Mouse (Mus musculus) liver, embryonic 13.5 days (tissue): ENCODE measurements around the gene Ablim2. TPM values are rescaled to one million over a fixed set of nuclear protein-coding genes. Genes with fewer than 3 reads are reported as not detected.

Source experiments
- ATAC-seq: fragments of 200-750 bp; cut with Nextera tagmentation; 2 replicates; pipeline ENCODE4 v1.8.0; 2017; ENCODE audit warnings: low read depth, mild to moderate bottlenecking, moderate number of reproducible peaks, moderate library complexity
- DNase-seq: peaks from one replicate; pipeline ENCODE4 v3.0.0; 2022
- H3K27ac ChIP-seq: fragments of 300-500 bp; sonication (generic); 2 replicates; pipeline ENCODE4 v1.5.1; 2015; ENCODE audit warnings: moderate library complexity, mild to moderate bottlenecking, inconsistent platforms
- H3K27me3 ChIP-seq: fragments of 300-500 bp; sonication (generic); 2 replicates; pipeline ENCODE4 v1.6.1; 2015; ENCODE audit warnings: mild to moderate bottlenecking, inconsistent platforms
- H3K36me3 ChIP-seq: fragments of 300-500 bp; sonication (generic); 2 replicates; pipeline ENCODE4 v1.6.1; 2015; ENCODE audit warnings: mild to moderate bottlenecking, inconsistent platforms
- H3K4me1 ChIP-seq: fragments of 300-500 bp; sonication (generic); replicated peaks from 2 replicates; pipeline ENCODE4 v1.6.1; 2015; ENCODE audit warnings: inconsistent platforms
- H3K4me2 ChIP-seq: fragments of 300-500 bp; sonication (generic); 2 replicates; pipeline ENCODE4 v1.6.1; 2015; ENCODE audit warnings: inconsistent platforms, mild to moderate bottlenecking, moderate library complexity
- H3K4me3 ChIP-seq: fragments of 300-500 bp; sonication (generic); replicated peaks from 2 replicates; pipeline ENCODE4 v1.5.1; 2015; ENCODE audit warnings: mild to moderate bottlenecking, inconsistent platforms
- H3K9ac ChIP-seq: fragments of 300-500 bp; sonication (generic); 2 replicates; pipeline ENCODE4 v1.6.1; 2015; ENCODE audit warnings: mild to moderate bottlenecking, inconsistent platforms
- H3K9me3 ChIP-seq: fragments of 300-500 bp; sonication (generic); replicated peaks from 2 replicates; pipeline ENCODE4 v1.6.1; 2016; ENCODE audit warnings: inconsistent platforms
- WGBS: fragments of 180-500 bp; shearing (Covaris S2); methylation state at CpG from one replicate; pipeline ENCODE4 v1.1.7; 2015; ENCODE audit not compliant: insufficient replicate concordance; 5-methylcytosine and 5-hydroxymethylcytosine counted together
- polyA plus RNA-seq: library from polyadenylated mRNA; unstranded; fragments of >200 nt; fragmentation: Nextera tagmentation; extraction: Ambion mirVana; gene quantifications from 2 replicates; pipeline ENCODE4 v1.2.1, GENCODE M21; 2015

Ablim2 gene
- polyA plus RNA-seq, 1 experiment from 2014 or later: 0.18 TPM

DNA sequence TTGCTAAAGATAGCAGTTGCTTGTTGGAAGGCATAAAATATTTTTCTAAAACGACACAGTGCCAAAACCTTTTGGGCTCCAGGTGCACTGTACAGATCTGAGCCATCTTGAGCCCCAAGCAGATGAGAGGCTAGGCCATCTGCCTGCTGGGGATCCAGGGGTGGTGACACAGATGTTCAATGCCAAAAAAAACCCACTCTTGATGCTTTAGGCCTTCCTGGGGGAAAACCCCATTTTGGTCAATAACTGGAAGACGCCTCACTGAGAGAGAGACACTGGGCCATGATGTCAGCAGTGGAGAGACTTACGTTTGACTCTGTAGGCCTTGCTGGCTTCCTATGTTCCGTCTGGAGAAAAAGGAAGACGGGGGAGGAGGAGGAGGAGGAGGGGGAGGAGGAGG, 59.6 kb downstream of the Ablim2 start:
- no peak overlapping the region for H3K27ac ChIP-seq
- no peaks in the 10 kb centered on the region for H3K36me3 ChIP-seq
- H3K4me2 ChIP-seq: no peak overlapping the region
- no peak for ATAC-seq
- 54% methylated on average over 3 of the region's 5 CpGs for WGBS
- H3K27me3 ChIP-seq: no peaks in the 10 kb centered on the region
- H3K4me1 ChIP-seq: no peaks in the 10 kb centered on the region
- DNase-seq: no peak
- no peaks in the 10 kb centered on the region for H3K9me3 ChIP-seq
- no peak overlapping the region for H3K4me3 ChIP-seq
- H3K9ac ChIP-seq: no peak overlapping the region

DNA sequence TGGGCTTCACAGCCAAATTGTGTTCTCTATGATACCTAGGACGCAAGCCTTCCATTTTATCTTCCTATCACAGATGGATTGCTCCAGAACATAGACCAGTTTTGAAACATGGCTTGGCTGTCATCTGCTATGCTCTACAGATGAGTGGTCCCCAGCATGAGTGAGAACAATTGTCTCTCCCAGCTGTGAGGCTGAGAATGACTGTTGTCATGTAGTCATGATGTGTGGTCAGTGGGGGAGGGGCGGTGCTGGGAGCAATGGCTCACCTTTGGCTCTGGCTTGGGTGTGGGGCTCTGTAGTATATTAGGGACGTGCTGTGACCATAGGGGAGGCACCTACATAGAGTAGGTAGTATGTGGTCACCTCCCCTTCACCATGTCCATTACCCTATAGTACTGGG, 60.2 kb downstream of the Ablim2 start:
- Histone ChIP-seq H3K4me3 (no peak overlapping the region), H3K27me3 (no peaks in the 10 kb centered on the region), H3K4me2 (no peak overlapping the region), H3K4me1 (no peaks in the 10 kb centered on the region), H3K9me3 (no peaks in the 10 kb centered on the region), H3K27ac (no peak overlapping the region), H3K9ac (no peak overlapping the region), H3K36me3 (no peaks in the 10 kb centered on the region)
- DNase-seq: no peak
- WGBS: 58% methylated on average over 3 of the region's 3 CpGs
- no peak for ATAC-seq

DNA sequence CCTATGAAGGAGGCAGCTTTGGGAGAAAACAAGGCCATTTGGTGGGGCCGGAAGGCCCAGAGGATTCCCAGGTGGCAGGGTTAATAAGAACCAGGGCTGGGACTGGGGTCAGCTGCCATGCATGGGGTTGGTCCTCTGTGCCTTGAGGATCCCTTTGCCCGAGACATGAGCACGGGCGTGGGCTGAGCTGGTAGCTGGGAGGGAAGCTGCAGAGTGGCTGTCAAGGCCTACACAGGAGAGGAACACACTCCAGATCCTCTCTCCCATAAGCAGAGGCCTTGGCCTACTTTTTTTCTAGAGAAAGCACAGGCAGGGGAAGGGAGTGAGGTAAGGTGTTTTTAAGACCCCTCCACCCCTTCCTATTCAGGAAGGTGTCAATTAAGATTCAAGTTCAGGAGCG, 65.0 kb downstream of the Ablim2 start:
- DNase-seq: no peak
- Histone ChIP-seq H3K4me3 (no peak overlapping the region), H3K4me1 (no peaks in the 10 kb centered on the region), H3K9me3 (no peaks in the 10 kb centered on the region), H3K27me3 (no peaks in the 10 kb centered on the region), H3K27ac (no peak overlapping the region), H3K36me3 (no peaks in the 10 kb centered on the region), H3K9ac (no peak overlapping the region), H3K4me2 (no peak overlapping the region)
- WGBS: 70% methylated on average over 5 of the region's 5 CpGs
- no peak for ATAC-seq

DNA sequence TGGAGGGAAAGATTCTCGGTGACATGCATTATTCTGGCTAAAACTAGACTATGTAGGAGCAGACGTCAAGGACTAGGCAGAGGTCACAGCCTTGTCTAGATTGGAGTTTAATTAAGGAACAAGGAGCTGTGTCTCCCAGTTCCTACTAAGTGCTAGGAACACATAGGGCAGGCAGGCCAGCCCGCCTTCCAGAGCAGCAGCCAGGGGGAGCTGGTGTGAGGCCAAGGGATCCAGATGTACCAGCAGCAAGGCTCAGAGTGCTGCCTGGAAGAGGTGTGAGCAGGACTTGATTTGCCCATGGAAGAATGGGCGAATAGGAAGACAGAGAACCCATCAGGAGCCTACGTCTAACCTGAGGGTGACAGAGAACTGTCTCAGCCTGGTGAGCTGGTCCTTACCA, 68.8 kb downstream of the Ablim2 start:
- no peak for ATAC-seq
- 55% methylated on average over 5 of the region's 5 CpGs for WGBS
- no peak overlapping the region for H3K4me3 ChIP-seq

DNA sequence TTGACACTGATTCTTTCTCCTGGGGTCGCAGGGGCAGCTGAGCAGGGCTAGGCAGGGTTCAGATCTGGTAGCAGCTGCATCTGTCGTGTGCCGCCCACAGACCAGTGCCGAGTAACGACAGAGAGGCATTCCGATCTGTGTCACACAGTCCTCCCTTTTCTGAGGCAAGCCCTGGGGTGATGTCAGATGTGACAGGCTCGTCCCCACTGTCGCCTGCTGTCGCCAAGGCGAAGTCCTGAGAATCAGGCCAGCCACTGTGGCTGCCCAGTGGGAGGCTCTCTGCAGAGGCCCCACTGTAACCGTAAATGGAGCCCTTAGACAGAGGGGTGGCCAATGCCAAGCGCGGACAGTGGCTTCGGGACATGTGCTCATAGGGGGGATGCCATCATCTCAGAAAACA, 69.4 kb downstream of the Ablim2 start:
- no peaks in the 10 kb centered on the region for H3K27me3 ChIP-seq
- no peaks in the 10 kb centered on the region for H3K4me1 ChIP-seq
- H3K4me2 ChIP-seq: no peak overlapping the region
- H3K27ac ChIP-seq: no peak overlapping the region
- ATAC-seq (no peak), DNase-seq (no peak)
- H3K36me3 ChIP-seq: no peaks in the 10 kb centered on the region
- H3K9ac ChIP-seq: no peak overlapping the region
- no peak overlapping the region for H3K4me3 ChIP-seq
- no peaks in the 10 kb centered on the region for H3K9me3 ChIP-seq
- 64% methylated on average over 14 of the region's 14 CpGs for WGBS

More for the DNA sequence above, 68.8 kb downstream of the Ablim2 start:
- H3K4me2 ChIP-seq: no peak overlapping the region
- H3K36me3 ChIP-seq: no peaks in the 10 kb centered on the region
- no peak overlapping the region for H3K27ac ChIP-seq
- no peaks in the 10 kb centered on the region for H3K9me3 ChIP-seq
- no peaks in the 10 kb centered on the region for H3K27me3 ChIP-seq
- H3K9ac ChIP-seq: no peak overlapping the region
- DNase-seq: no peak
- no peaks in the 10 kb centered on the region for H3K4me1 ChIP-seq

DNA sequence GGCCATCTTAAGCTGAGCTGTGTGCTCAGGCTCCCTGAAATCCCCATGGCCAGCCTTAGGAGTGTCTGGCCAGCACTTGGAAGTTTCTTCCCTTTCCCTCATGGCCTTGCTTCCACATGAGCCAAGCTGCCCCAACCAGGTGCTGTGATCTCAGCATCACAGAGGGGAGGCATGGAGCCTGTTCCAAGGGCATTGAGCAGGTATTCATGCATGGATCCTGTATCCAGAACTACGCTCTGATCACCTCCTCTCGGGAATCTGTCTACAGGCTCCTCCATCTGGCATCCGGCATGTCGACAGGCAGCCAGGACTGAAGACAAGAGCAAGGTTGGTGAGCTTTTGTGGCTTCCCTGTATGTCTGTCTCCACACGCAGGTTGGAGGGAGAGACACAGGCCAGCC, 70.2 kb downstream of the Ablim2 start:
- Histone ChIP-seq H3K4me3 (no peak overlapping the region), H3K27me3 (no peaks in the 10 kb centered on the region), H3K27ac (no peak overlapping the region), H3K4me1 (no peaks in the 10 kb centered on the region), H3K9me3 (no peaks in the 10 kb centered on the region), H3K36me3 (no peaks in the 10 kb centered on the region), H3K9ac (no peak overlapping the region), H3K4me2 (no peak overlapping the region)
- ATAC-seq (no peak), DNase-seq (no peak)
- WGBS: 60% methylated on average over 5 of the region's 5 CpGs

DNA sequence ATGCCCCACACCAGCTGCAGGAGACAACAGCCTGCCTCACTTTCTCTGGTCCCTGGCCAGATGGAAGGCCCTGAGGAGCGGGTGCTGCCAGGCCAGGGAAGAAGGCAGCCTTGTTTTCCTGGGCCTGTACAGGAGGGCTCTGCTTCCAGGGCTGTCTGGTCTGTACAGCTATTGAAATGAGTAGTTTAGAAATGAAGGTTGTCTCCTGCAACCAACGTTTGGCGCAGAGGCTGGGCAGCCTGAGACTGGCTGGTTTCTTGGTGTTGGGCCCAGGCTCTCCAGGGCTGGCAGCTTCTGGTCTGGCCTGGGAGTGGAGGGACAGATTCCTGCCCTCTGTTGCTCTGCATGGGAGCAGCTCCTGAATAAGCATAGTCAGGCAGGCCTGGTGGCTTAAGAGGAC, 72.4 kb downstream of the Ablim2 start:
- Histone ChIP-seq H3K4me2 (no peak overlapping the region), H3K36me3 (no peaks in the 10 kb centered on the region), H3K27me3 (no peaks in the 10 kb centered on the region), H3K9ac (no peak overlapping the region), H3K4me3 (no peak overlapping the region), H3K9me3 (no peaks in the 10 kb centered on the region), H3K27ac (no peak overlapping the region), H3K4me1 (no peaks in the 10 kb centered on the region)
- ATAC-seq: no peak
- DNase-seq: no peak
- WGBS: 66% methylated on average over 3 of the region's 3 CpGs

DNA sequence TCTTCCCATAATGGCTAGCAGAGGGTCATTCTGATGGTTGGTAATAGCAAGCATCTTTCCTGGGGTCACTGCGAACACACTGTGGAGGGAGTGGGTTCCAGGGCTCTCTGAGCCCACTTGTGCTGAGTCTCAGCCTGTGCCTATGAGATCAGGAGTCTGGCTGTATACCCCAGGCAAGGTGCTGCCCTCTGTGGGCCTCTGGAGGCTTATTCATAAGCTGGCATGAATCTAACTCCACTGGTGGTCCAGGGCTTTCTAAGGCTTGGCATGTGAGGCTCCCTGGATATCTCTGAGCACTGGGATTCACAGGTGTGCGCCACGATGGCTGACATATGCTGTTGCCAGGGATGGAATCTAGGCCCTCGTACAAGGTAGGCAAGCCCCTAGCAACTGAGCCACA, 76.2 kb downstream of the Ablim2 start:
- DNase-seq (no peak), ATAC-seq (no peak)
- Histone ChIP-seq H3K4me2 (no peak overlapping the region), H3K27ac (no peak overlapping the region), H3K27me3 (no peaks in the 10 kb centered on the region), H3K9me3 (no peaks in the 10 kb centered on the region), H3K9ac (no peak overlapping the region), H3K4me1 (no peaks in the 10 kb centered on the region), H3K36me3 (no peaks in the 10 kb centered on the region), H3K4me3 (no peak overlapping the region)
- 67% methylated on average over 4 of the region's 4 CpGs for WGBS

DNA sequence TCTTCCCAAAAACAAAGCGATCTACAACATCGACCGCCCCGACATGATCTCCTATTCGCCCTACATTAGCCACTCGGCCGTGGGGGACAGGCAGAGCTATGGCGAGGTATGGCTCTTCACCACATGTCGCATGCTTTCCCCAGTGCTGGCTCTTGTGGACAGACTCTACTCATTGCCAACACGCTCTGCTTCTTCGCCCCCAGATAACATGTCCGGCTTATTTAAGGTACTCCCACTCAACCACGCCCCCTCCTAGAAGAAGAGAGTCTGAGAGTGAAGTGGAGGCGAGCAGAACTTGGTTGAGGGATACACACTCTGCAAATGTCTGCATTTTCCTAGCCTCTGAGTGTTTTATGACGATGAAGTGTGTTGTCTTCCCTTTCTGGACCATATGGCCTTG, 79.3 kb downstream of the Ablim2 start:
- ATAC-seq: no peak
- no peaks in the 10 kb centered on the region for H3K27me3 ChIP-seq
- 77% methylated on average over 15 of the region's 15 CpGs for WGBS
- H3K36me3 ChIP-seq: no peaks in the 10 kb centered on the region
- no peak overlapping the region for H3K27ac ChIP-seq
- H3K4me3 ChIP-seq: no peak overlapping the region
- no peaks in the 10 kb centered on the region for H3K9me3 ChIP-seq
- no peak overlapping the region for H3K9ac ChIP-seq
- no peak overlapping the region for H3K4me2 ChIP-seq
- DNase-seq: no peak
- no peaks in the 10 kb centered on the region for H3K4me1 ChIP-seq

DNA sequence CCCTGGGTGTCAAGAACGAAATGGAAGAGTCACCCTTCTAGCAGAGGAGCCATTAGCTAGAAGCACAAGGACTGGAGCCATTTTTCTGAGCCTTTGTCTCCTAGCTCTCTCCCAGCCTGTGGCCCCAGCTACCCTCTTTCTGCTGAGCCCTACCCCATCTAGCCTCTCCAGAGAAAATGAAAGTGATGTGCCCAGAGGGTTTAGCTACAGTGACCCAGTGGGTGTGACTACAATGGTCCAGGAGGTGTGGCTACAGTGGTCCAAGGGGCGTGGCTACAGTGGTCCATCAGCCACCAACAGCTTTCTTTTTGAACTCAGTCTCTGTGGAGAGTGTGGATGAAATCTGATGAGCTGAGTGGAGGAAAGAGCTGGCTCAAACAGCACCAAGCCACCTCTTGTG, 81.6 kb downstream of the Ablim2 start:
- ATAC-seq (no peak), DNase-seq (no peak)

DNA sequence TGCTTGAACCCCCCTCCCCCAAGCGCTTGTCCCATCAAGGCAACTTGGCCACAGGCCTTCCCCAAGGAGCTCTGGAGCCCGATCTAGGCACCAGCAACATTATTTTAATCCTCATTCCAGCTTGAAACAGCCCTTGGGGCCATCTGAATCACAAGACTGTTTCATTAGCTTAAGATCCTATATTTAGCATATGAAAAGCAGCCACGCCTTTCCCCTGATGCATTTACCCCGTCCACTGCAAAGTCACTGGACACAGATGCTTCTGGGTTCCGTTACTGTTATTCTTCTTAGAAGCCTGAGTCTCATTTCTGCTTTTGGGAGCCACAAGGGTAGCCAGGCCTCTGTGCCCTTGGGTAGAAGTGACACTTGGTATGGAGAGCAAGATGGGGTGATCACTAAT, 93.8 kb downstream of the Ablim2 start:
- Histone ChIP-seq H3K36me3 (no peaks in the 10 kb centered on the region), H3K9me3 (no peaks in the 10 kb centered on the region), H3K4me2 (no peak overlapping the region), H3K4me1 (no peaks in the 10 kb centered on the region), H3K4me3 (no peak overlapping the region), H3K27me3 (no peaks in the 10 kb centered on the region), H3K27ac (no peak overlapping the region), H3K9ac (no peak overlapping the region)
- ATAC-seq (no peak), DNase-seq (no peak)
- WGBS: 56% methylated on average over 5 of the region's 5 CpGs

More for the DNA sequence above, 81.6 kb downstream of the Ablim2 start:
- no peak overlapping the region for H3K9ac ChIP-seq
- no peak overlapping the region for H3K27ac ChIP-seq
- no peaks in the 10 kb centered on the region for H3K4me1 ChIP-seq
- 21% methylated on average over 2 of the region's 2 CpGs for WGBS
- no peak overlapping the region for H3K4me3 ChIP-seq
- no peak overlapping the region for H3K4me2 ChIP-seq
- no peaks in the 10 kb centered on the region for H3K36me3 ChIP-seq
- H3K9me3 ChIP-seq: no peaks in the 10 kb centered on the region
- H3K27me3 ChIP-seq: no peaks in the 10 kb centered on the region

DNA sequence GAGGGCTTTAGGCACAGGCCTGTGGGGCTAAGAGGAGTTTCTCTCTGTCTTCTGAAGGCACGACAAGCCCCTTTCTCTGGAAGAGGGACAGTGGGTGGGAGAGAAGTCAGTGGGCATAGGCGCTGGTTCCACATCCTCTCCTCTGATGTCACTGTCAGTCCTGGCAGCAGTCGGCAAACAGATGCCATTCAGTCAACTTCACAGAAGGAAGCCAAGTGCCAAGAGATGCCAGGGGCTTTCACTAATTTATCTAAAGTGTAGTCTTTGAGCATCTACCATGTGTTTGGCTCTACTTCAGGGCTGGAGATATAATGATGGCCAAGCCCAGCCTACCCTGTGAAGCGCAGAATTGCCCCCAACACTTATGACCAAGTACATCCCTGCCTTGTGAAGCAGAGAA, 95.8 kb downstream of the Ablim2 start:
- WGBS: 71% methylated on average over 4 of the region's 4 CpGs
- H3K36me3 ChIP-seq: no peaks in the 10 kb centered on the region
- DNase-seq: no peak

DNA sequence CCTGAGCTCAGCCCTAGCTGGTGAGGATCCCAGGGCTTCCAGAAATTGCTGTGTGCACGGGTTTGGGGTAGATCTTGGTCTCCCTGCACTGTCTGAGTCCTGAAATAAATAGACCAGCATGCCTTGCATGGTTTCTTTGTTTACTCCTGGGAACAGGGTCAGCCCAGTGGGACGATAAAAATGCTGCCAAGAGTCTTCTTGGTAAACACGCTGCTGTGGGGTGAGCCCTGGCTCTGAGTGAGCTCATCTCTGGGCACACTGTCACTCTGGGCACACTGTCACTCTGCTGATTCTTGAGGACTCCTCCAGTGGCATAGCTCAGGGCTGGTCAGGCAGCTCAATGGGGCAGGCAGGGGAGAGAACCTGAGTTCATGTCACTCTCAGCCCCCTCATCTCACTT, 98.6 kb downstream of the Ablim2 start:
- no peak for ATAC-seq

More for the DNA sequence above, 95.8 kb downstream of the Ablim2 start:
- H3K4me1 ChIP-seq: no peaks in the 10 kb centered on the region
- H3K4me2 ChIP-seq: no peak overlapping the region
- no peaks in the 10 kb centered on the region for H3K27me3 ChIP-seq
- H3K4me3 ChIP-seq: no peak overlapping the region
- no peaks in the 10 kb centered on the region for H3K9me3 ChIP-seq
- H3K27ac ChIP-seq: no peak overlapping the region
- ATAC-seq: no peak
- no peak overlapping the region for H3K9ac ChIP-seq

More for the DNA sequence above, 98.6 kb downstream of the Ablim2 start:
- H3K27ac ChIP-seq: no peak overlapping the region
- no peaks in the 10 kb centered on the region for H3K36me3 ChIP-seq
- 44% methylated on average over 3 of the region's 3 CpGs for WGBS
- no peak overlapping the region for H3K9ac ChIP-seq
- no peak for DNase-seq
- no peak overlapping the region for H3K4me3 ChIP-seq
- H3K4me1 ChIP-seq: no peaks in the 10 kb centered on the region
- no peaks in the 10 kb centered on the region for H3K27me3 ChIP-seq
- H3K9me3 ChIP-seq: no peaks in the 10 kb centered on the region
- H3K4me2 ChIP-seq: no peak overlapping the region
